Mouse (Mus musculus) neural tube, embryonic 14.5 days (tissue): ENCODE data around the gene Cacna1s. TPM values are rescaled to one million over a fixed set of nuclear protein-coding genes. Genes with fewer than 3 reads are reported as not detected.

Experiments
- ATAC-seq: fragments of 200-750 bp; cut with Nextera tagmentation; 2 replicates; pipeline ENCODE4 v1.8.0; 2017; ENCODE audit warnings: low read depth, mild to moderate bottlenecking, moderate TSS enrichment, moderate library complexity
- H3K27ac ChIP-seq: fragments of 300-500 bp; sonication (generic); 2 replicates; pipeline ENCODE4 v1.5.1; 2014; ENCODE audit warnings: low read depth, mild to moderate bottlenecking, control low read depth, low read length, moderate library complexity, mixed read lengths
- H3K27me3 ChIP-seq: fragments of 300-500 bp; sonication (generic); 2 replicates; pipeline ENCODE4 v1.6.1; 2014; ENCODE audit warnings: low read length; ENCODE audit not compliant: control insufficient read depth, insufficient read depth
- H3K36me3 ChIP-seq: fragments of 300-500 bp; sonication (generic); 2 replicates; pipeline ENCODE4 v1.6.1; 2014; ENCODE audit warnings: low read length, mixed read lengths; ENCODE audit not compliant: control insufficient read depth, insufficient read depth
- H3K4me1 ChIP-seq: fragments of 300-500 bp; sonication (generic); 2 replicates; pipeline ENCODE4 v1.6.1; 2014; ENCODE audit warnings: low read length; ENCODE audit not compliant: control insufficient read depth, insufficient read depth
- H3K4me2 ChIP-seq: fragments of 300-500 bp; sonication (generic); 2 replicates; pipeline ENCODE4 v1.6.1; 2014; ENCODE audit warnings: mild to moderate bottlenecking, low read depth, low read length, control low read depth
- H3K4me3 ChIP-seq: fragments of 300-500 bp; sonication (generic); 2 replicates; pipeline ENCODE4 v1.5.1; 2014; ENCODE audit warnings: low read depth, low read length, control low read depth, mixed read lengths
- H3K9ac ChIP-seq: fragments of 300-500 bp; sonication (generic); replicated peaks from 2 replicates; pipeline ENCODE4 v1.6.1; 2014; ENCODE audit warnings: low read depth, mild to moderate bottlenecking, control low read depth, low read length, mixed read lengths
- H3K9me3 ChIP-seq: fragments of 300-500 bp; sonication (generic); 2 replicates; pipeline ENCODE4 v1.6.1; 2016; ENCODE audit warnings: low read length; ENCODE audit not compliant: control insufficient read depth
- WGBS: fragments of 180-500 bp; shearing (Covaris S2); extraction: QIAGEN DNeasy Blood & Tissue Kit; methylation state at CpG from one replicate; pipeline ENCODE4 v1.1.7; 2014; 5-methylcytosine and 5-hydroxymethylcytosine counted together
- polyA plus RNA-seq: library from polyadenylated mRNA; unstranded; fragments of >200 nt; fragmentation: Nextera tagmentation; extraction: Ambion mirVana; gene quantifications from 2 replicates; pipeline ENCODE4 v1.2.1, GENCODE M21; 2014

The Cacna1s gene
- polyA plus RNA-seq, 1 experiment from 2014 or later, result 0.20 TPM

DNA sequence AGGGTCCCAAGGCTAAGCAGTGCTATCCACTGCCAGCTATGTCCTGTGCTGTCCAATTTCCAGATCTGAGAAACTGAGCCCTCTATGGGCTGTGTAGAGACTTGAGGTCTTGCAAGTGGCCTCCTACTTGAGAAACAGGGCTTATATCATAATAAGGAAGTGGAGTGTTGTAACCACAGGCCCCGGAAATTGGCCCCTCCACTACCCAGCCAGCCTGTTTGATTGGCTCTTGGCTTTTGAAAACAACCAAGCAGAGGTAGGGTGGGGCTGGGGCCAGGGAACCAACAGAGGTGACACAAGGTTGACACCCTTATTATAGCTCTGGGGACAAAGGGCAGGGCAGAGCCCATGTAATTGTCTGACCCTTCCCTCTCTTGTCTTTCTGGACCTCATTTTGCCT lies 82.5 kb downstream of the Cacna1s start:
- H3K4me1 ChIP-seq, result peaks cover 67% of the 10 kb centered on the region
- H3K9me3 ChIP-seq, result no peaks in the 10 kb centered on the region
- H3K27ac ChIP-seq, result no peak overlapping the region
- no peaks in the 10 kb centered on the region for H3K27me3 ChIP-seq
- 0 out of 2 replicates have a peak overlapping the region, but pooled peaks have one; percentile 4 for H3K4me3 ChIP-seq
- 30% methylated on average over 1 of the region's 1 CpGs for WGBS
- ATAC-seq, result no peak
- H3K9ac ChIP-seq, result no peak overlapping the region; the same call in 1 of the 2 replicates
- H3K4me2 ChIP-seq, result peak overlapping the region; percentile 67; the same call in 1 of the 2 replicates
- no peaks in the 10 kb centered on the region for H3K36me3 ChIP-seq

DNA sequence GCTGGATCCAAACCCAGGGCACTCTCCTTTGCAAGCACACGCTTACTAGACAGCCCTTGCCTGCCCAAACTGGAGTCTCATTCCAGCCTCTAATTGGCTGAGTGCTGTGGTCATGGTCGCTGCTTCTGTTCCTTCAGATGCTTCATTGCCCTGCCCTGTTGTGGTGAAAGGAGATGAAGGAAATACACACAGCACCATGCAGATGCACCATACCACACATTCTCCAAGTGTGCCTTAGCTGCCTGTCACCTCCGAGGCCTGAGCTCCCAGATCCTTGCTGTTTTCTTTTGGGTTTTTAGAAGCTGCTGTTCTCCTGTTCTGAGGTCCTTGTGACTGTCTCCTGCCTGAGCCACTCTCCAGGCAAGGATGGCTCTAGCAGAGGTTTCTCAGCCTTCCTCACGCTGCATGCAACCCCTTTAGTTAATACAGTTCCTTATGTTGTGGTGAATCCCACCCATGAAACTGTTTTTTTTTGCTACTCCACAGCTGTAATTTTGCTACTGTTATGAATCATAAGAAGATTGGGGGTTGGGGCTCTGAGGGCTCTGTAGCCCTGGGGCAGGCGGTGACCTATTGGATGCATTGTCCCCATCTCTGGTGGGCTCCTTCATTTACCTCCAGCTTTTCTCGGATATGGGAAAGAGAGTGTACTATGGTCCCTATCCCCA lies 83.4 kb downstream of the Cacna1s start:
- no peaks in the 10 kb centered on the region for H3K36me3 ChIP-seq
- no peaks in the 10 kb centered on the region for H3K9me3 ChIP-seq
- 65% methylated on average over 6 of the region's 6 CpGs for WGBS
- H3K4me3 ChIP-seq, result no peak overlapping the region
- ATAC-seq, result no peak
- H3K4me1 ChIP-seq, result peaks cover 72% of the 10 kb centered on the region
- 0 out of 2 replicates have a peak overlapping the region, but pooled peaks have one; percentile 7 for H3K9ac ChIP-seq
- H3K27ac ChIP-seq, result no peak overlapping the region
- H3K4me2 ChIP-seq, result 0 out of 2 replicates have a peak overlapping the region, but pooled peaks have one; percentile 23
- no peaks in the 10 kb centered on the region for H3K27me3 ChIP-seq

- 52% methylated on average over 4 of the region's 4 CpGs for WGBS
- no peak overlapping the region for H3K9ac ChIP-seq
- no peak overlapping the region for H3K27ac ChIP-seq
- no peaks in the 10 kb centered on the region for H3K9me3 ChIP-seq
- peaks cover 79% of the 10 kb centered on the region for H3K4me1 ChIP-seq
- no peak for ATAC-seq
- no peaks in the 10 kb centered on the region for H3K36me3 ChIP-seq
- H3K4me2 ChIP-seq, result peak overlapping the region; percentile 33; the same call in 1 of the 2 replicates
- H3K4me3 ChIP-seq, result no peak overlapping the region
- H3K27me3 ChIP-seq, result no peaks in the 10 kb centered on the region
Observed at GRCm38 (mm10) chr1:136136547-136136946, 84.0 kb downstream of the Cacna1s start.

- Histone ChIP-seq H3K9ac (no peak overlapping the region), H3K4me3 (no peak overlapping the region), H3K27me3 (no peaks in the 10 kb centered on the region), H3K27ac (peak overlapping the region; percentile 48), H3K36me3 (no peaks in the 10 kb centered on the region), H3K9me3 (no peaks in the 10 kb centered on the region), H3K4me1 (peaks cover 84% of the 10 kb centered on the region), H3K4me2 (peak overlapping the region; percentile 33; the same call in 1 of the 2 replicates)
- WGBS, result 27% methylated on average over 7 of the region's 7 CpGs
- ATAC-seq, result no peak
Observed at GRCm38 (mm10) chr1:136137071-136137531, 84.6 kb downstream of the Cacna1s start.

GRCm38 (mm10) chr1:136137575-136137974 lies 85.0 kb downstream of the Cacna1s start:
- Histone ChIP-seq H3K27me3 (no peaks in the 10 kb centered on the region), H3K4me3 (no peak overlapping the region), H3K27ac (peak overlapping the region; percentile 48), H3K4me2 (peak overlapping the region; percentile 33; the same call in 1 of the 2 replicates), H3K9me3 (no peaks in the 10 kb centered on the region), H3K9ac (no peak overlapping the region; the same call in 1 of the 2 replicates), H3K4me1 (peaks cover 89% of the 10 kb centered on the region), H3K36me3 (no peaks in the 10 kb centered on the region)
- ATAC-seq, result no peak
- WGBS, result 0% methylated on average over 4 of the region's 4 CpGs

- Histone ChIP-seq H3K4me1 (peaks cover 96% of the 10 kb centered on the region), H3K4me3 (no peak overlapping the region), H3K27me3 (no peaks in the 10 kb centered on the region), H3K9me3 (no peaks in the 10 kb centered on the region), H3K36me3 (no peaks in the 10 kb centered on the region), H3K9ac (no peak overlapping the region; the same call in 1 of the 2 replicates), H3K27ac (peak overlapping the region; percentile 48), H3K4me2 (no peak overlapping the region)
- no peak for ATAC-seq
- 46% methylated on average over 10 of the region's 10 CpGs for WGBS
Observed at GRCm38 (mm10) chr1:136138191-136138830, 85.8 kb downstream of the Cacna1s start.

GRCm38 (mm10) chr1:136139990-136140640 lies 87.6 kb downstream of the Cacna1s start:
- peaks cover 85% of the 10 kb centered on the region for H3K4me1 ChIP-seq
- peak; percentile 34 for ATAC-seq
- peaks cover 5% of the 10 kb centered on the region; the same call in 1 of the 2 replicates for H3K36me3 ChIP-seq
- H3K27me3 ChIP-seq, result no peaks in the 10 kb centered on the region
- no peaks in the 10 kb centered on the region for H3K9me3 ChIP-seq
- H3K9ac ChIP-seq, result peak overlapping the region; percentile 32
- peak overlapping the region; percentile 20 for H3K4me3 ChIP-seq
- peak overlapping the region; percentile 47 for H3K4me2 ChIP-seq
- peak overlapping the region; percentile 57; the same call in 1 of the 2 replicates for H3K27ac ChIP-seq
- WGBS, result 2% methylated on average over 32 of the region's 32 CpGs

- no peak overlapping the region for H3K9ac ChIP-seq
- no peak overlapping the region for H3K4me3 ChIP-seq
- WGBS, result 85% methylated on average over 11 of the region's 11 CpGs
- peaks cover 73% of the 10 kb centered on the region for H3K4me1 ChIP-seq
- H3K4me2 ChIP-seq, result no peak overlapping the region
- H3K9me3 ChIP-seq, result no peaks in the 10 kb centered on the region
- H3K27me3 ChIP-seq, result no peaks in the 10 kb centered on the region
- H3K27ac ChIP-seq, result peak overlapping the region; percentile 53
- no peak for ATAC-seq
- H3K36me3 ChIP-seq, result peaks cover 9% of the 10 kb centered on the region; the same call in 1 of the 2 replicates
Observed at GRCm38 (mm10) chr1:136141176-136141950, 88.8 kb downstream of the Cacna1s start.
